Mouse (Mus musculus) limb, embryonic 15.5 days (tissue): ENCODE measurements around the gene Tmem132a. TPM values are rescaled to one million over a fixed set of nuclear protein-coding genes. Genes with fewer than 3 reads are reported as not detected.

Source experiments
- ATAC-seq: fragments of 200-750 bp; cut with Nextera tagmentation; 2 replicates; pipeline ENCODE4 v1.8.0; 2017; ENCODE audit warnings: low read depth, moderate TSS enrichment; ENCODE audit not compliant: insufficient number of reproducible peaks, low FRiP score, low TSS enrichment
- H3K27ac ChIP-seq: fragments of 300-500 bp; sonication (generic); 2 replicates; pipeline ENCODE4 v1.5.1; 2015; ENCODE audit warnings: moderate library complexity, mild to moderate bottlenecking, inconsistent platforms
- H3K27me3 ChIP-seq: fragments of 300-500 bp; sonication (generic); 2 replicates; pipeline ENCODE4 v1.6.1; 2015; ENCODE audit warnings: inconsistent platforms
- H3K36me3 ChIP-seq: fragments of 300-500 bp; sonication (generic); 2 replicates; pipeline ENCODE4 v1.6.1; 2015; ENCODE audit warnings: inconsistent platforms
- H3K4me1 ChIP-seq: fragments of 300-500 bp; sonication (generic); 2 replicates; pipeline ENCODE4 v1.6.1; 2015; ENCODE audit warnings: inconsistent platforms
- H3K4me2 ChIP-seq: fragments of 300-500 bp; sonication (generic); 2 replicates; pipeline ENCODE4 v1.6.1; 2015; ENCODE audit warnings: mild to moderate bottlenecking, inconsistent platforms
- H3K4me3 ChIP-seq: fragments of 300-500 bp; sonication (generic); 2 replicates; pipeline ENCODE4 v1.5.1; 2015; ENCODE audit warnings: mild to moderate bottlenecking, inconsistent platforms
- H3K9ac ChIP-seq: fragments of 300-500 bp; sonication (generic); 2 replicates; pipeline ENCODE4 v1.6.1; 2015; ENCODE audit warnings: inconsistent platforms
- H3K9me3 ChIP-seq: fragments of 300-500 bp; sonication (generic); 2 replicates; pipeline ENCODE4 v1.6.1; 2016; ENCODE audit warnings: inconsistent platforms
- WGBS: fragments of 180-500 bp; shearing (Covaris S2); methylation state at CpG from one replicate; pipeline ENCODE4 v1.1.7; 2015; 5-methylcytosine and 5-hydroxymethylcytosine counted together
- polyA plus RNA-seq: library from polyadenylated mRNA; unstranded; fragments of >200 nt; fragmentation: Nextera tagmentation; extraction: Ambion mirVana; gene quantifications from 2 replicates; pipeline ENCODE4 v1.2.1, GENCODE M21; 2015

The Tmem132a gene
- polyA plus RNA-seq, 1 experiment from 2014 or later, result 67.4 TPM

GRCm38 (mm10) chr19:10870676-10871075 lies 936 bp upstream of the Tmem132a start:
- WGBS, result 85% methylated on average over 3 of the region's 3 CpGs
- Histone ChIP-seq H3K4me3 (no peak overlapping the region), H3K27ac (peak overlapping the region; percentile 93), H3K4me2 (no peak overlapping the region), H3K9me3 (no peaks in the 10 kb centered on the region), H3K27me3 (no peaks in the 10 kb centered on the region), H3K9ac (no peak overlapping the region), H3K36me3 (peaks cover 54% of the 10 kb centered on the region), H3K4me1 (peaks cover 30% of the 10 kb centered on the region)
- ATAC-seq, result no peak

- H3K4me1 ChIP-seq, result peaks cover 30% of the 10 kb centered on the region
- H3K9me3 ChIP-seq, result no peaks in the 10 kb centered on the region
- WGBS, result under 1% methylated on average over 43 of the region's 43 CpGs
- peak overlapping the region; percentile 81 for H3K4me2 ChIP-seq
- H3K36me3 ChIP-seq, result peaks cover 62% of the 10 kb centered on the region
- H3K27ac ChIP-seq, result peak overlapping the region; percentile 93
- peak overlapping the region; percentile 85 for H3K4me3 ChIP-seq
- no peaks in the 10 kb centered on the region for H3K27me3 ChIP-seq
- ATAC-seq, result peak; percentile 78
- peak overlapping the region; percentile 85 for H3K9ac ChIP-seq
Observed at GRCm38 (mm10) chr19:10869241-10869885, 377 bp downstream of the Tmem132a start.

- no peaks in the 10 kb centered on the region for H3K9me3 ChIP-seq
- ATAC-seq, result no peak
- no peaks in the 10 kb centered on the region for H3K27me3 ChIP-seq
- H3K36me3 ChIP-seq, result peaks cover 62% of the 10 kb centered on the region
- H3K27ac ChIP-seq, result peak overlapping the region; percentile 93; the same call in 1 of the 2 replicates
- peaks cover 30% of the 10 kb centered on the region for H3K4me1 ChIP-seq
- peak overlapping the region; percentile 85 for H3K9ac ChIP-seq
- peak overlapping the region; percentile 85 for H3K4me3 ChIP-seq
- peak overlapping the region; percentile 81 for H3K4me2 ChIP-seq
- WGBS, result 0% methylated on average over 17 of the region's 17 CpGs
Observed at GRCm38 (mm10) chr19:10868623-10869141, 1.1 kb downstream of the Tmem132a start.

GRCm38 (mm10) chr19:10867946-10868622 lies 1.7 kb downstream of the Tmem132a start:
- no peak overlapping the region for H3K27ac ChIP-seq
- WGBS, result 23% methylated on average over 5 of the region's 5 CpGs
- no peaks in the 10 kb centered on the region for H3K9me3 ChIP-seq
- peak overlapping the region; percentile 81 for H3K4me2 ChIP-seq
- peak overlapping the region; percentile 85 for H3K4me3 ChIP-seq
- peaks cover 62% of the 10 kb centered on the region for H3K36me3 ChIP-seq
- peak overlapping the region; percentile 85 for H3K9ac ChIP-seq
- H3K27me3 ChIP-seq, result no peaks in the 10 kb centered on the region
- peaks cover 30% of the 10 kb centered on the region for H3K4me1 ChIP-seq
- no peak for ATAC-seq

GRCm38 (mm10) chr19:10866351-10866750 lies 3.4 kb downstream of the Tmem132a start:
- no peak overlapping the region for H3K4me2 ChIP-seq
- ATAC-seq, result no peak
- no peak overlapping the region for H3K4me3 ChIP-seq
- peaks cover 30% of the 10 kb centered on the region for H3K4me1 ChIP-seq
- peaks cover 62% of the 10 kb centered on the region for H3K36me3 ChIP-seq
- no peak overlapping the region for H3K27ac ChIP-seq
- 91% methylated on average over 13 of the region's 13 CpGs for WGBS
- H3K9ac ChIP-seq, result no peak overlapping the region
- no peaks in the 10 kb centered on the region for H3K9me3 ChIP-seq
- no peaks in the 10 kb centered on the region for H3K27me3 ChIP-seq

GRCm38 (mm10) chr19:10860072-10860497 lies 9.7 kb downstream of the Tmem132a start:
- H3K4me2 ChIP-seq, result no peak overlapping the region
- ATAC-seq, result no peak
- H3K9me3 ChIP-seq, result no peaks in the 10 kb centered on the region
- no peaks in the 10 kb centered on the region for H3K27me3 ChIP-seq
- no peak overlapping the region for H3K9ac ChIP-seq
- no peak overlapping the region for H3K4me3 ChIP-seq
- H3K4me1 ChIP-seq, result no peaks in the 10 kb centered on the region
- H3K36me3 ChIP-seq, result peaks cover 86% of the 10 kb centered on the region
- H3K27ac ChIP-seq, result no peak overlapping the region
- 44% methylated on average over 22 of the region's 22 CpGs for WGBS

- no peak for ATAC-seq
- WGBS, result 47% methylated on average over 2 of the region's 2 CpGs
- Histone ChIP-seq H3K4me3 (no peak overlapping the region), H3K27me3 (no peaks in the 10 kb centered on the region), H3K27ac (peak overlapping the region; percentile 57), H3K4me2 (no peak overlapping the region), H3K36me3 (peaks cover 51% of the 10 kb centered on the region), H3K9me3 (no peaks in the 10 kb centered on the region), H3K9ac (no peak overlapping the region), H3K4me1 (no peaks in the 10 kb centered on the region)
Observed at GRCm38 (mm10) chr19:10856520-10856919, 13.2 kb downstream of the Tmem132a start.

- H3K4me2 ChIP-seq, result no peak overlapping the region
- peak overlapping the region; percentile 57; the same call in 1 of the 2 replicates for H3K27ac ChIP-seq
- H3K9ac ChIP-seq, result no peak overlapping the region
- H3K27me3 ChIP-seq, result no peaks in the 10 kb centered on the region
- no peak for ATAC-seq
- H3K4me3 ChIP-seq, result no peak overlapping the region
- H3K36me3 ChIP-seq, result peaks cover 41% of the 10 kb centered on the region
- 74% methylated on average over 3 of the region's 3 CpGs for WGBS
- H3K9me3 ChIP-seq, result no peaks in the 10 kb centered on the region
- no peaks in the 10 kb centered on the region for H3K4me1 ChIP-seq
Observed at GRCm38 (mm10) chr19:10855422-10855821, 14.3 kb downstream of the Tmem132a start.

- Histone ChIP-seq H3K4me1 (0 out of 2 replicates have a peak, but pooled peaks cover 5% of the 10 kb centered on the region), H3K4me3 (no peak overlapping the region), H3K9ac (no peak overlapping the region), H3K9me3 (no peaks in the 10 kb centered on the region), H3K27ac (no peak overlapping the region), H3K27me3 (no peaks in the 10 kb centered on the region), H3K36me3 (no peaks in the 10 kb centered on the region), H3K4me2 (no peak overlapping the region)
- no peak for ATAC-seq
- WGBS, result 55% methylated on average over 3 of the region's 3 CpGs
Observed at GRCm38 (mm10) chr19:10847311-10848087, 22.2 kb downstream of the Tmem132a start.

- Histone ChIP-seq H3K27ac (no peak overlapping the region), H3K36me3 (no peaks in the 10 kb centered on the region), H3K27me3 (no peaks in the 10 kb centered on the region), H3K9me3 (no peaks in the 10 kb centered on the region), H3K4me3 (no peak overlapping the region), H3K4me2 (no peak overlapping the region), H3K9ac (no peak overlapping the region), H3K4me1 (0 out of 2 replicates have a peak, but pooled peaks cover 5% of the 10 kb centered on the region)
- no peak for ATAC-seq
- 69% methylated on average over 7 of the region's 7 CpGs for WGBS
Observed at GRCm38 (mm10) chr19:10846150-10846549, 23.6 kb downstream of the Tmem132a start.

- no peaks in the 10 kb centered on the region for H3K36me3 ChIP-seq
- no peak overlapping the region for H3K27ac ChIP-seq
- H3K9ac ChIP-seq, result no peak overlapping the region
- no peak overlapping the region for H3K4me3 ChIP-seq
- no peaks in the 10 kb centered on the region for H3K27me3 ChIP-seq
- no peak for ATAC-seq
- H3K9me3 ChIP-seq, result no peaks in the 10 kb centered on the region
- WGBS, result 83% methylated on average over 3 of the region's 3 CpGs
- 0 out of 2 replicates have a peak, but pooled peaks cover 5% of the 10 kb centered on the region for H3K4me1 ChIP-seq
- H3K4me2 ChIP-seq, result no peak overlapping the region
Observed at GRCm38 (mm10) chr19:10845454-10845853, 24.3 kb downstream of the Tmem132a start.
